Comparison of ENCODE assay signal across 9 mouse cellular contexts in genomic region chr17:27685550-27685913, GRCm38 (mm10). TPM values are rescaled to one million over a fixed set of nuclear protein-coding genes. Genes with fewer than 3 reads are reported as not detected.
DNase-seq lines count a peak whose midpoint lies in the region; ATAC-seq lines count a peak whose summit lies in the region.
"Had no signal": no experiment of that assay in that cellular context is flagged by ENCODE, and none has a peak within 500 bp of the region (broad histone marks: within the 10 kb centered on the region; RNA-seq: fewer than 3 reads in every experiment).

No protein-coding gene starts in this region.

- H3K36me3 ChIP-seq in kidney, embryonic 15.5 days: no peaks in the 10 kb centered on the region
- H3K36me3 ChIP-seq in embryonic facial prominence, embryonic 15.5 days: no peaks in the 10 kb centered on the region
- H3K36me3 ChIP-seq in intestine, embryonic 16.5 days (ENCODE audit: control insufficient read depth, insufficient read depth, low read length): no peaks in the 10 kb centered on the region
- no peaks in the 10 kb centered on the region for H3K36me3 ChIP-seq in neural tube, embryonic 12.5 days

- peaks cover 15% of the 10 kb centered on the region for H3K4me1 ChIP-seq in kidney, embryonic 15.5 days
- H3K4me1 ChIP-seq in embryonic facial prominence, embryonic 15.5 days: peaks cover 21% of the 10 kb centered on the region
- H3K4me1 ChIP-seq in intestine, embryonic 16.5 days (ENCODE audit: control insufficient read depth, insufficient read depth, low read length): peaks cover 7% of the 10 kb centered on the region
- H3K4me1 ChIP-seq in neural tube, embryonic 12.5 days: peaks cover 14% of the 10 kb centered on the region

- H3K4me3 ChIP-seq in kidney, embryonic 15.5 days (replicated peaks): peak overlapping the region; percentile 50
- peak overlapping the region; percentile 48 for H3K4me3 ChIP-seq in embryonic facial prominence, embryonic 15.5 days (replicated peaks)
- H3K4me3 ChIP-seq in intestine, embryonic 16.5 days (ENCODE audit: low read length): peak overlapping the region; percentile 46
- peak overlapping the region; percentile 47 for H3K4me3 ChIP-seq in neural tube, embryonic 12.5 days

- H3K27ac ChIP-seq in kidney, embryonic 15.5 days: no peak overlapping the region
- no peak overlapping the region for H3K27ac ChIP-seq in embryonic facial prominence, embryonic 15.5 days (replicated peaks)
- no peak overlapping the region for H3K27ac ChIP-seq in intestine, embryonic 16.5 days (ENCODE audit: low read length)
- H3K27ac ChIP-seq in neural tube, embryonic 12.5 days: no peak overlapping the region

- H3K9me3 ChIP-seq in kidney, embryonic 15.5 days (replicated peaks): no peaks in the 10 kb centered on the region
- H3K9me3 ChIP-seq in embryonic facial prominence, embryonic 15.5 days (replicated peaks): no peaks in the 10 kb centered on the region
- no peaks in the 10 kb centered on the region for H3K9me3 ChIP-seq in intestine, embryonic 16.5 days (ENCODE audit: control insufficient read depth, low read length)
- H3K9me3 ChIP-seq in neural tube, embryonic 12.5 days: no peaks in the 10 kb centered on the region

- no peak for DNase-seq in kidney, postnatal 25 days
- no peak for DNase-seq in thymus, postnatal 10 days (ENCODE audit: low spot score in 2 of 2)
- DNase-seq in urinary bladder, adult 2 months (ENCODE audit: low spot score): no peak
- DNase-seq in kidney, adult 8-10 months: no peak

- peaks cover 57% of the 10 kb centered on the region for H3K27me3 ChIP-seq in kidney, embryonic 15.5 days
- peaks cover 27% of the 10 kb centered on the region for H3K27me3 ChIP-seq in embryonic facial prominence, embryonic 15.5 days
- H3K27me3 ChIP-seq in intestine, embryonic 16.5 days (replicated peaks; ENCODE audit: control insufficient read depth, insufficient read depth, low read length): peaks cover 28% of the 10 kb centered on the region
- peaks cover 10% of the 10 kb centered on the region for H3K27me3 ChIP-seq in neural tube, embryonic 12.5 days (replicated peaks)

- peak overlapping the region; percentile 96 for H3K4me2 ChIP-seq in kidney, embryonic 15.5 days
- peak overlapping the region; percentile 98 for H3K4me2 ChIP-seq in embryonic facial prominence, embryonic 15.5 days (replicated peaks)
- peak overlapping the region; percentile 91 for H3K4me2 ChIP-seq in intestine, embryonic 16.5 days (ENCODE audit: low read depth, low read length)
- peak overlapping the region; percentile 98 for H3K4me2 ChIP-seq in neural tube, embryonic 12.5 days (replicated peaks)

- no peak overlapping the region for H3K9ac ChIP-seq in kidney, embryonic 15.5 days
- H3K9ac ChIP-seq in embryonic facial prominence, embryonic 15.5 days: peak overlapping the region; percentile 31; the same call in 1 of the 2 replicates
- 0 out of 2 replicates have a peak overlapping the region, but pooled peaks have one; percentile 37 for H3K9ac ChIP-seq in intestine, embryonic 16.5 days (ENCODE audit: low read depth, low read length)
- peak overlapping the region; percentile 63 for H3K9ac ChIP-seq in neural tube, embryonic 12.5 days

- WGBS in kidney, embryonic 15.5 days: 1% methylated on average over 11 of the region's 11 CpGs
- WGBS in embryonic facial prominence, embryonic 15.5 days: 3% methylated on average over 11 of the region's 11 CpGs
- WGBS in intestine, embryonic 16.5 days: 4% methylated on average over 11 of the region's 11 CpGs
- WGBS in neural tube, embryonic 12.5 days: 3% methylated on average over 11 of the region's 11 CpGs

- peak; percentile 26; the same call in 1 of the 2 replicates for ATAC-seq in kidney, embryonic 15.5 days (replicated peaks; ENCODE audit: low FRiP score)
- no peak for ATAC-seq in embryonic facial prominence, embryonic 15.5 days (ENCODE audit: insufficient number of reproducible peaks, low FRiP score, low TSS enrichment, low read depth)
- no peak; the same call in 1 of the 2 replicates for ATAC-seq in intestine, embryonic 16.5 days
- no peak for ATAC-seq in neural tube, embryonic 12.5 days (ENCODE audit: low FRiP score, low read depth)
- ATAC-seq: Patski had no signal

RNA-seq across cellular contexts. Expression of gene Pacsin1, which starts 30.2 kb away (rescaled TPM):
- polyA plus RNA-seq in kidney, embryonic 15.5 days (2015; fragmentation: Nextera tagmentation; extraction: Ambion mirVana): 0.99 and 1.5 TPM in 2 replicates
- 5.2 and 5.3 TPM in 2 replicates for polyA plus RNA-seq in embryonic facial prominence, embryonic 15.5 days (2015; fragmentation: Nextera tagmentation; extraction: Ambion mirVana)
- 2.1 and 2.7 TPM in 2 replicates for polyA plus RNA-seq in intestine, embryonic 16.5 days (2015; fragmentation: Nextera tagmentation; extraction: Ambion mirVana)
- 11.6 and 13.4 TPM in 2 replicates for polyA plus RNA-seq in neural tube, embryonic 12.5 days (2016; fragmentation: Nextera tagmentation; extraction: Ambion mirVana)
- 0.67 and 0.96 TPM in 2 replicates for polyA plus RNA-seq in urinary bladder, adult 2 months (2012; rRNA removed)

RNA-seq across cellular contexts. Expression of gene Spdef, which starts 43.2 kb away (rescaled TPM):
- polyA plus RNA-seq in kidney, embryonic 15.5 days (2015; fragmentation: Nextera tagmentation; extraction: Ambion mirVana): 0.16 and 1.4 TPM in 2 replicates
- 0.35 and 0.95 TPM in 2 replicates for polyA plus RNA-seq in embryonic facial prominence, embryonic 15.5 days (2015; fragmentation: Nextera tagmentation; extraction: Ambion mirVana)
- 20.0 and 21.9 TPM in 2 replicates for polyA plus RNA-seq in intestine, embryonic 16.5 days (2015; fragmentation: Nextera tagmentation; extraction: Ambion mirVana)
- polyA plus RNA-seq in neural tube, embryonic 12.5 days (2016; fragmentation: Nextera tagmentation; extraction: Ambion mirVana): 0.13 and 0.33 TPM in 2 replicates
- polyA plus RNA-seq in urinary bladder, adult 2 months (2012; rRNA removed): 0.17 and 0.21 TPM in 2 replicates
- polyA plus RNA-seq: Patski had no signal

RNA-seq across cellular contexts. Expression of gene Rps10, which starts 49.1 kb away (rescaled TPM):
- polyA plus RNA-seq in kidney, embryonic 15.5 days (2015; fragmentation: Nextera tagmentation; extraction: Ambion mirVana): 973 and 1,016 TPM in 2 replicates
- 989 and 990 TPM in 2 replicates for polyA plus RNA-seq in embryonic facial prominence, embryonic 15.5 days (2015; fragmentation: Nextera tagmentation; extraction: Ambion mirVana)
- 853 and 934 TPM in 2 replicates for polyA plus RNA-seq in intestine, embryonic 16.5 days (2015; fragmentation: Nextera tagmentation; extraction: Ambion mirVana)
- 639 and 684 TPM in 2 replicates for polyA plus RNA-seq in neural tube, embryonic 12.5 days (2016; fragmentation: Nextera tagmentation; extraction: Ambion mirVana)
- polyA plus RNA-seq in urinary bladder, adult 2 months (2012; rRNA removed): 1,256 and 1,277 TPM in 2 replicates

RNA-seq across cellular contexts. Expression of gene RPS10-NUDT3, which starts 50.5 kb away (rescaled TPM):
- polyA plus RNA-seq in kidney, embryonic 15.5 days (2015; fragmentation: Nextera tagmentation; extraction: Ambion mirVana): not detected in 2 replicates
- polyA plus RNA-seq in embryonic facial prominence, embryonic 15.5 days (2015; fragmentation: Nextera tagmentation; extraction: Ambion mirVana): not detected in 2 replicates
- polyA plus RNA-seq in intestine, embryonic 16.5 days (2015; fragmentation: Nextera tagmentation; extraction: Ambion mirVana): not detected in 2 replicates
- polyA plus RNA-seq in neural tube, embryonic 12.5 days (2016; fragmentation: Nextera tagmentation; extraction: Ambion mirVana): not detected in 2 replicates
- polyA plus RNA-seq in urinary bladder, adult 2 months (2012; rRNA removed): 0.08 and 0.10 TPM in 2 replicates
